Mouse (Mus musculus) limb, embryonic 14.5 days (tissue): ENCODE measurements around the gene Apba2. TPM values are rescaled to one million over a fixed set of nuclear protein-coding genes. Genes with fewer than 3 reads are reported as not detected.

Source experiments
- ATAC-seq: fragments of 200-750 bp; cut with Nextera tagmentation; 2 replicates; pipeline ENCODE4 v1.8.0; 2017; ENCODE audit warnings: low read depth, moderate number of reproducible peaks, moderate TSS enrichment; ENCODE audit not compliant: low FRiP score
- DNase-seq: peaks from one replicate; pipeline ENCODE4 v3.0.0-alpha.2; 2015; ENCODE audit warnings: low spot score
- H3K27ac ChIP-seq: fragments of 300-500 bp; sonication (generic); replicated peaks from 2 replicates; pipeline ENCODE4 v1.5.1; 2014; ENCODE audit warnings: low read depth, mild to moderate bottlenecking, low read length, moderate library complexity, mixed read lengths
- H3K27me3 ChIP-seq: fragments of 300-500 bp; sonication (generic); 2 replicates; pipeline ENCODE4 v1.6.1; 2014; ENCODE audit warnings: low read length, mixed read lengths; ENCODE audit not compliant: control insufficient read depth, insufficient read depth
- H3K36me3 ChIP-seq: fragments of 300-500 bp; sonication (generic); 2 replicates; pipeline ENCODE4 v1.6.1; 2014; ENCODE audit warnings: mild to moderate bottlenecking, low read length, moderate library complexity, mixed read lengths; ENCODE audit not compliant: control insufficient read depth, insufficient read depth
- H3K4me1 ChIP-seq: fragments of 300-500 bp; sonication (generic); 2 replicates; pipeline ENCODE4 v1.6.1; 2014; ENCODE audit warnings: antibody characterized with exemption, low read length, mixed read lengths; ENCODE audit not compliant: control insufficient read depth, insufficient read depth
- H3K4me2 ChIP-seq: fragments of 300-500 bp; sonication (generic); replicated peaks from 2 replicates; pipeline ENCODE4 v1.6.1; 2014; ENCODE audit warnings: low read depth, mild to moderate bottlenecking, low read length, moderate library complexity; ENCODE audit not compliant: severe bottlenecking
- H3K4me3 ChIP-seq: fragments of 300-500 bp; sonication (generic); replicated peaks from 2 replicates; pipeline ENCODE4 v1.5.1; 2014; ENCODE audit warnings: low read length
- H3K9ac ChIP-seq: fragments of 300-500 bp; sonication (generic); 2 replicates; pipeline ENCODE4 v1.6.1; 2014; ENCODE audit warnings: mild to moderate bottlenecking, low read depth, low read length, moderate library complexity; ENCODE audit not compliant: severe bottlenecking
- H3K9me3 ChIP-seq: fragments of 300-500 bp; sonication (generic); 2 replicates; pipeline ENCODE4 v1.6.1; 2016; ENCODE audit warnings: low read length; ENCODE audit not compliant: control insufficient read depth
- POLR2A ChIP-seq: fragments of 200-500 bp; IDR thresholded peaks from 2 replicates; pipeline ENCODE4 v1.8.0; 2012; ENCODE audit warnings: inconsistent platforms, mild to moderate bottlenecking, moderate library complexity, borderline replicate concordance; ENCODE audit not compliant: insufficient read depth, insufficient read length; ENCODE audit errors: extremely low read depth
- WGBS: fragments of 180-500 bp; shearing (Covaris S2); extraction: QIAGEN DNeasy Blood & Tissue Kit; methylation state at CpG from one replicate; pipeline ENCODE4 v1.1.7; 2014; 5-methylcytosine and 5-hydroxymethylcytosine counted together
- polyA plus RNA-seq, 2 experiments: library from polyadenylated mRNA; depleted of rRNA in 1 of 2; stranded (reverse) in 1 of 2; unstranded in 1 of 2; fragments of >200 nt; fragmentation: Nextera tagmentation in 1 of 2; extraction: Ambion mirVana in 1 of 2; gene quantifications; 2 replicates each; pipeline versions ENCODE4 v1.2.1 to v1.2.3; 2012 to 2014

The Apba2 gene
- polyA plus RNA-seq, 2 experiments, result 7.4 to 10.3 TPM

GRCm38 (mm10) chr7:64640651-64641050 lies 139.1 kb downstream of the Apba2 start:
- Histone ChIP-seq H3K27ac (no peak overlapping the region), H3K4me1 (no peaks in the 10 kb centered on the region), H3K4me2 (no peak overlapping the region), H3K36me3 (no peaks in the 10 kb centered on the region), H3K27me3 (no peaks in the 10 kb centered on the region), H3K4me3 (no peak overlapping the region), H3K9me3 (no peaks in the 10 kb centered on the region), H3K9ac (no peak overlapping the region)
- ATAC-seq (no peak), DNase-seq (no peak)
- no peak for TF ChIP-seq POLR2A
- WGBS, result 91% methylated on average over 3 of the region's 3 CpGs

- DNase-seq, result no peak
- Histone ChIP-seq H3K4me1 (no peaks in the 10 kb centered on the region), H3K9me3 (no peaks in the 10 kb centered on the region), H3K9ac (no peak overlapping the region), H3K36me3 (no peaks in the 10 kb centered on the region), H3K4me2 (no peak overlapping the region), H3K27ac (no peak overlapping the region), H3K27me3 (no peaks in the 10 kb centered on the region), H3K4me3 (no peak overlapping the region)
- no peak for TF ChIP-seq POLR2A
- ATAC-seq, result no peak
- 57% methylated on average over 1 of the region's 1 CpGs for WGBS
These were observed 141.4 kb downstream of the Apba2 start for GRCm38 (mm10) chr7:64642903-64643302.

- H3K9ac ChIP-seq, result no peak overlapping the region
- H3K36me3 ChIP-seq, result no peaks in the 10 kb centered on the region
- 67% methylated on average over 3 of the region's 3 CpGs for WGBS
- TF ChIP-seq POLR2A, result no peak
- no peak overlapping the region for H3K27ac ChIP-seq
- DNase-seq (no peak), ATAC-seq (no peak)
- H3K4me2 ChIP-seq, result no peak overlapping the region
- H3K9me3 ChIP-seq, result no peaks in the 10 kb centered on the region
- no peaks in the 10 kb centered on the region for H3K27me3 ChIP-seq
- H3K4me3 ChIP-seq, result no peak overlapping the region
- no peaks in the 10 kb centered on the region for H3K4me1 ChIP-seq
These were observed 144.0 kb downstream of the Apba2 start for GRCm38 (mm10) chr7:64645458-64645857.

GRCm38 (mm10) chr7:64646046-64646445 lies 144.5 kb downstream of the Apba2 start:
- Histone ChIP-seq H3K4me2 (no peak overlapping the region), H3K4me1 (no peaks in the 10 kb centered on the region), H3K9me3 (no peaks in the 10 kb centered on the region), H3K36me3 (no peaks in the 10 kb centered on the region), H3K9ac (no peak overlapping the region), H3K4me3 (no peak overlapping the region), H3K27ac (no peak overlapping the region), H3K27me3 (no peaks in the 10 kb centered on the region)
- DNase-seq (no peak), ATAC-seq (no peak)
- WGBS, result 62% methylated on average over 6 of the region's 6 CpGs
- TF ChIP-seq POLR2A, result no peak

GRCm38 (mm10) chr7:64648947-64649607 lies 147.6 kb downstream of the Apba2 start:
- Histone ChIP-seq H3K4me2 (no peak overlapping the region), H3K4me1 (no peaks in the 10 kb centered on the region), H3K27ac (no peak overlapping the region), H3K36me3 (no peaks in the 10 kb centered on the region), H3K27me3 (no peaks in the 10 kb centered on the region), H3K9ac (no peak overlapping the region), H3K4me3 (no peak overlapping the region), H3K9me3 (no peaks in the 10 kb centered on the region)
- 62% methylated on average over 10 of the region's 10 CpGs for WGBS
- TF ChIP-seq POLR2A, result no peak
- ATAC-seq, result no peak
- no peak for DNase-seq
